In the genomic region with DNA sequence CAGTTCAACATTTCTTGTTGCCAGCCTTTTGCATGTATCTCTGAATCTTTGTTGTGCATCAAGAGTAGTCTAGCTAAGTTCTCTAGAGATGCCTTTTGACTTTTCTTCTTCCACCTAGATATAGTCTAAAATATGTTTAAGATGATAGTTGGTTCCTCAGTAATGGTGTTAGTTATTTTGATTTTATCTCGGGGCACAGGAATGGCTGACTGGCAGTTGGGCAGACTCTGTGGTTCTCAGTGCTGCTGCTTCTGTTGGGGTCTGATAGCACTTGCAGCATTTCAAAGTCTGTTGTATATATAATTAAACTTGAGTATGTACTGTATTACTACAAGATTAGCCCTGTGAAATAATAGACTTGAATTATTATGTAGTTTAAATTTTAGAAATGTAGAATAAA, we compare ENCODE assay signal across 16 mouse cellular contexts.
DNase-seq lines count a peak whose midpoint lies in the region; ATAC-seq and TF ChIP-seq lines count a peak whose summit lies in the region.
"Had no signal": no experiment of that assay in that cellular context is flagged by ENCODE, and none has a peak within 500 bp of the region (broad histone marks: within the 10 kb centered on the region; RNA-seq: fewer than 3 reads in every experiment).

No protein-coding gene starts in this region.

- H3K9me3 ChIP-seq in forebrain, postnatal 0 days (ENCODE audit: low read length): no peaks in the 10 kb centered on the region
- no peaks in the 10 kb centered on the region for H3K9me3 ChIP-seq in forebrain, embryonic 12.5 days
- no peaks in the 10 kb centered on the region for H3K9me3 ChIP-seq in kidney, embryonic 14.5 days (ENCODE audit: control insufficient read depth, low read length)
- H3K9me3 ChIP-seq in embryonic facial prominence, embryonic 14.5 days (ENCODE audit: control insufficient read depth, low read length): no peaks in the 10 kb centered on the region
- no peaks in the 10 kb centered on the region for H3K9me3 ChIP-seq in liver, postnatal 0 days (ENCODE audit: low read length)
- H3K9me3 ChIP-seq: kidney, embryonic 15.5 days; limb, embryonic 12.5 days had no signal

- DNase-seq in forebrain, postnatal 0 days: no peak
- DNase-seq in kidney, postnatal 4 days: no peak
- no peak for DNase-seq in embryonic facial prominence, embryonic 14.5 days (ENCODE audit: low spot score)
- DNase-seq in liver, postnatal 0 days: no peak
- DNase-seq in adipocyte (ENCODE audit: low spot score): no peak
- DNase-seq in lung, adult 2 months: no peak
- DNase-seq: adrenal gland, adult 8-10 months; cerebellum, adult 8-10 months; gastrocnemius, postnatal 14 days; heart, postnatal 4 days; right cerebral cortex, adult 18-20 months had no signal

- peak; percentile 95 for TF ChIP-seq EP300 in liver, postnatal 0 days (IDR thresholded peaks at IDR 0.05; ENCODE audit: low read depth)

- H3K27ac ChIP-seq in forebrain, postnatal 0 days (ENCODE audit: low read depth, low read length): 0 out of 2 replicates have a peak overlapping the region, but pooled peaks have one; percentile 1
- no peak overlapping the region for H3K27ac ChIP-seq in forebrain, embryonic 12.5 days
- H3K27ac ChIP-seq in kidney, embryonic 14.5 days (ENCODE audit: low read depth, low read length): peak overlapping the region; percentile 8; the same call in 1 of the 2 replicates
- peak overlapping the region; percentile 52; the same call in 1 of the 2 replicates for H3K27ac ChIP-seq in embryonic facial prominence, embryonic 14.5 days (replicated peaks; ENCODE audit: low read depth, low read length)
- peak overlapping the region; percentile 55; the same call in 1 of the 2 replicates for H3K27ac ChIP-seq in liver, postnatal 0 days (ENCODE audit: low read depth)
- H3K27ac ChIP-seq: limb, embryonic 12.5 days had no signal

- no peak for TF ChIP-seq CTCF in forebrain, postnatal 0 days (IDR thresholded peaks at IDR 0.05; ENCODE audit: low read depth)
- TF ChIP-seq CTCF in liver, postnatal 0 days (IDR thresholded peaks at IDR 0.05; ENCODE audit: low read depth): no peak
- TF ChIP-seq CTCF in lung, adult 2 months (IDR thresholded peaks at IDR 0.05; ENCODE audit: insufficient read depth, low read length): no peak

- no peaks in the 10 kb centered on the region for H3K27me3 ChIP-seq in forebrain, postnatal 0 days (ENCODE audit: insufficient read depth, low read length)
- no peaks in the 10 kb centered on the region for H3K27me3 ChIP-seq in forebrain, embryonic 12.5 days
- no peaks in the 10 kb centered on the region for H3K27me3 ChIP-seq in kidney, embryonic 14.5 days (ENCODE audit: control insufficient read depth, insufficient read depth, low read length)
- H3K27me3 ChIP-seq in embryonic facial prominence, embryonic 14.5 days (replicated peaks; ENCODE audit: control insufficient read depth, insufficient read depth, low read length): no peaks in the 10 kb centered on the region
- H3K27me3 ChIP-seq in liver, postnatal 0 days (ENCODE audit: insufficient read depth, low read length): no peaks in the 10 kb centered on the region
- H3K27me3 ChIP-seq: kidney, embryonic 15.5 days; limb, embryonic 12.5 days had no signal

- no peak overlapping the region for H3K4me3 ChIP-seq in forebrain, postnatal 0 days (ENCODE audit: low read depth, low read length)
- no peak overlapping the region for H3K4me3 ChIP-seq in forebrain, embryonic 12.5 days (replicated peaks)
- no peak overlapping the region for H3K4me3 ChIP-seq in kidney, embryonic 14.5 days (ENCODE audit: low read length)
- no peak overlapping the region for H3K4me3 ChIP-seq in embryonic facial prominence, embryonic 14.5 days (ENCODE audit: low read depth, low read length)
- H3K4me3 ChIP-seq in liver, postnatal 0 days (ENCODE audit: low read depth, low read length): no peak overlapping the region
- H3K4me3 ChIP-seq in lung, adult 2 months (replicated peaks; ENCODE audit: extremely low read depth, low read depth, low read length): no peak overlapping the region
- H3K4me3 ChIP-seq: kidney, embryonic 15.5 days; limb, embryonic 12.5 days had no signal

- H3K9ac ChIP-seq in forebrain, postnatal 0 days: no peak overlapping the region
- no peak overlapping the region for H3K9ac ChIP-seq in forebrain, embryonic 12.5 days
- no peak overlapping the region for H3K9ac ChIP-seq in kidney, embryonic 14.5 days (ENCODE audit: low read depth, low read length)
- H3K9ac ChIP-seq in embryonic facial prominence, embryonic 14.5 days (ENCODE audit: low read depth, low read length): no peak overlapping the region
- H3K9ac ChIP-seq in liver, postnatal 0 days (replicated peaks): peak overlapping the region; percentile 11; the same call in 1 of the 2 replicates
- H3K9ac ChIP-seq: kidney, embryonic 15.5 days; limb, embryonic 12.5 days had no signal

- 52% methylated on average over 1 of the region's 1 CpGs for WGBS in forebrain, postnatal 0 days
- 86% methylated on average over 1 of the region's 1 CpGs for WGBS in forebrain, embryonic 12.5 days
- 76% methylated on average over 1 of the region's 1 CpGs for WGBS in kidney, embryonic 14.5 days
- 69% methylated on average over 1 of the region's 1 CpGs for WGBS in embryonic facial prominence, embryonic 14.5 days
- 24% methylated on average over 1 of the region's 1 CpGs for WGBS in liver, postnatal 0 days (ENCODE audit: insufficient replicate concordance)
- WGBS in lung, adult 2 months: 40% methylated on average over 1 of the region's 1 CpGs

- no peak for ATAC-seq in forebrain, postnatal 0 days
- ATAC-seq in forebrain, embryonic 12.5 days (ENCODE audit: low FRiP score): no peak
- no peak for ATAC-seq in kidney, embryonic 14.5 days (ENCODE audit: low FRiP score, low TSS enrichment)
- no peak for ATAC-seq in embryonic facial prominence, embryonic 14.5 days (ENCODE audit: low read depth)
- ATAC-seq in liver, postnatal 0 days: peak; percentile 18; the same call in 1 of the 2 replicates
- ATAC-seq: lung, postnatal 0 days had no signal

- no peaks in the 10 kb centered on the region for H3K36me3 ChIP-seq in forebrain, postnatal 0 days (ENCODE audit: insufficient read depth)
- H3K36me3 ChIP-seq in forebrain, embryonic 12.5 days (replicated peaks): no peaks in the 10 kb centered on the region
- no peaks in the 10 kb centered on the region for H3K36me3 ChIP-seq in kidney, embryonic 14.5 days (ENCODE audit: control insufficient read depth, insufficient read depth, low read length)
- H3K36me3 ChIP-seq in embryonic facial prominence, embryonic 14.5 days (ENCODE audit: control insufficient read depth, insufficient read depth, low read length): no peaks in the 10 kb centered on the region
- H3K36me3 ChIP-seq in liver, postnatal 0 days (replicated peaks; ENCODE audit: insufficient read depth, low read length): no peaks in the 10 kb centered on the region
- H3K36me3 ChIP-seq: kidney, embryonic 15.5 days; limb, embryonic 12.5 days had no signal

- H3K4me1 ChIP-seq in forebrain, postnatal 0 days (ENCODE audit: insufficient read depth): peaks cover 17% of the 10 kb centered on the region
- H3K4me1 ChIP-seq in forebrain, embryonic 12.5 days: peaks cover 22% of the 10 kb centered on the region
- peaks cover 10% of the 10 kb centered on the region; the same call in 1 of the 2 replicates for H3K4me1 ChIP-seq in kidney, embryonic 14.5 days (ENCODE audit: control insufficient read depth, insufficient read depth, low read length)
- H3K4me1 ChIP-seq in embryonic facial prominence, embryonic 14.5 days (ENCODE audit: control insufficient read depth, insufficient read depth, low read length): peaks cover 16% of the 10 kb centered on the region
- H3K4me1 ChIP-seq in liver, postnatal 0 days (ENCODE audit: insufficient read depth): peaks cover 36% of the 10 kb centered on the region
- no peaks in the 10 kb centered on the region; the same call in none of the 2 replicates for H3K4me1 ChIP-seq in lung, adult 2 months (ENCODE audit: control insufficient read depth, insufficient read depth, low read length)

- no peak for TF ChIP-seq POLR2A in lung, adult 2 months (IDR thresholded peaks at IDR 0.05; ENCODE audit: borderline replicate concordance, extremely low read depth, low read depth, low read length)

- no peak overlapping the region for H3K4me2 ChIP-seq in forebrain, postnatal 0 days (ENCODE audit: low read depth)
- no peak overlapping the region for H3K4me2 ChIP-seq in forebrain, embryonic 12.5 days
- no peak overlapping the region for H3K4me2 ChIP-seq in kidney, embryonic 14.5 days (replicated peaks; ENCODE audit: low read depth, low read length)
- no peak overlapping the region for H3K4me2 ChIP-seq in embryonic facial prominence, embryonic 14.5 days (ENCODE audit: low read depth, low read length)
- peak overlapping the region; percentile 41 for H3K4me2 ChIP-seq in liver, postnatal 0 days (ENCODE audit: low read depth, low read length)
- H3K4me2 ChIP-seq: kidney, embryonic 15.5 days; limb, embryonic 12.5 days had no signal
